Mouse (Mus musculus) liver, embryonic 14.5 days (tissue): Measurements from ENCODE around the gene Focad. TPM values are rescaled to one million over a fixed set of nuclear protein-coding genes. Genes with fewer than 3 reads are reported as not detected.
A peak's percentile ranks its signal among the peaks of the same experiment; 100 is the strongest.

Experiments used
- ATAC-seq: fragments of 200-750 bp; cut with Nextera tagmentation; 2 replicates; pipeline ENCODE4 v1.8.0; 2017; ENCODE audit warnings: moderate number of reproducible peaks, mild to moderate bottlenecking, moderate library complexity; ENCODE audit not compliant: insufficient read depth
- DNase-seq, 3 experiments: peaks; one replicate each; pipeline ENCODE4 v3.0.0-alpha.2; 2012 to 2013; ENCODE audit warnings: low read depth in 3 of 3, low spot score in 3 of 3
- H3K27ac ChIP-seq: fragments of 300-500 bp; sonication (generic); 2 replicates; pipeline ENCODE4 v1.5.1; 2014; ENCODE audit warnings: moderate library complexity, mild to moderate bottlenecking, control low read depth, inconsistent platforms
- H3K27me3 ChIP-seq: fragments of 300-500 bp; sonication (generic); 2 replicates; pipeline ENCODE4 v1.6.1; 2014; ENCODE audit warnings: mild to moderate bottlenecking, low read length, moderate library complexity; ENCODE audit not compliant: control insufficient read depth, insufficient read depth
- H3K36me3 ChIP-seq: fragments of 300-500 bp; sonication (generic); replicated peaks from 2 replicates; pipeline ENCODE4 v1.6.1; 2014; ENCODE audit warnings: low read depth; ENCODE audit not compliant: control insufficient read depth, insufficient read depth
- H3K4me1 ChIP-seq, 2 experiments: fragments of 200-500 bp in 1 of 2; fragments of 300-500 bp in 1 of 2; sonication (generic) in 1 of 2; replicated peaks; 2 replicates each; pipeline ENCODE4 v1.6.1; 2012 to 2014; ENCODE audit warnings: antibody characterized with exemption in 1 of 2, inconsistent platforms in 1 of 2, low read length in 1 of 2; ENCODE audit not compliant: control insufficient read depth in 2 of 2, insufficient read depth in 2 of 2
- H3K4me2 ChIP-seq: fragments of 300-500 bp; sonication (generic); 2 replicates; pipeline ENCODE4 v1.6.1; 2014; ENCODE audit warnings: low read depth, mild to moderate bottlenecking, control low read depth, moderate library complexity
- H3K4me3 ChIP-seq, 2 experiments: fragments of 200-500 bp in 1 of 2; fragments of 300-500 bp in 1 of 2; sonication (generic) in 1 of 2; 2 replicates each; pipeline ENCODE4 v1.5.1; 2012 to 2014; ENCODE audit warnings: low read depth in 2 of 2, low read length in 2 of 2, mild to moderate bottlenecking in 2 of 2, control low read depth in 1 of 2, inconsistent platforms in 1 of 2, moderate library complexity in 1 of 2; ENCODE audit not compliant: insufficient read depth in 1 of 2
- H3K9ac ChIP-seq: fragments of 300-500 bp; sonication (generic); replicated peaks from 2 replicates; pipeline ENCODE4 v1.6.1; 2014; ENCODE audit warnings: mild to moderate bottlenecking, control low read depth, moderate library complexity
- H3K9me3 ChIP-seq: fragments of 300-500 bp; sonication (generic); 2 replicates; pipeline ENCODE4 v1.6.1; 2016; ENCODE audit warnings: low read length, mixed read lengths; ENCODE audit not compliant: control insufficient read depth
- CTCF ChIP-seq: IDR thresholded peaks from 2 replicates; pipeline ENCODE4 v1.5.1; 2016; ENCODE audit warnings: antibody characterized with exemption, low read depth, control low read depth
- EP300 ChIP-seq: IDR thresholded peaks from 2 replicates; pipeline ENCODE4 v1.6.1; 2016; ENCODE audit warnings: antibody characterized with exemption, low read depth
- WGBS: fragments of 180-500 bp; shearing (Covaris S2); extraction: QIAGEN DNeasy Blood & Tissue Kit; methylation state at CpG from one replicate; pipeline ENCODE4 v1.1.7; 2014; ENCODE audit not compliant: insufficient replicate concordance; 5-methylcytosine and 5-hydroxymethylcytosine counted together
- polyA plus RNA-seq, 2 experiments: library from polyadenylated mRNA; depleted of rRNA in 1 of 2; stranded (reverse) in 1 of 2; unstranded in 1 of 2; fragments of >200 nt; fragmentation: Nextera tagmentation in 1 of 2; extraction: Ambion mirVana in 1 of 2; gene quantifications; 2 replicates each; pipeline versions ENCODE4 v1.2.1 to v1.2.3; 2012 to 2014

Focad gene
- polyA plus RNA-seq, 2 experiments = 5.2 to 8.9 TPM

GRCm38 (mm10) chr4:88094768-88095420, 465 bp downstream of the Focad start:
- no peak for TF ChIP-seq CTCF
- TF ChIP-seq EP300 = no peak
- DNase-seq (peak in 1 of 3 experiments; percentile 20), ATAC-seq (peak; percentile 57)
- Histone ChIP-seq H3K36me3 (no peaks in the 10 kb centered on the region), H3K4me2 (peak overlapping the region; percentile 98), H3K9me3 (no peaks in the 10 kb centered on the region), H3K9ac (peak overlapping the region; percentile 92), H3K27ac (peak overlapping the region; percentile 29; the same call in 1 of the 2 replicates), H3K4me3 (peak overlapping the region; percentile 68 to 96), H3K4me1 (peaks cover 2 to 4% of the 10 kb centered on the region in 2 experiments; a peak in 1 of 4 replicates), H3K27me3 (no peaks in the 10 kb centered on the region)
- under 1% methylated on average over 29 of the region's 30 CpGs for WGBS

GRCm38 (mm10) chr4:88095693-88096092, 1.3 kb downstream of the Focad start:
- Histone ChIP-seq H3K4me2 (peak overlapping the region; percentile 98), H3K27me3 (no peaks in the 10 kb centered on the region), H3K27ac (no peak overlapping the region), H3K9me3 (no peaks in the 10 kb centered on the region), H3K4me3 (0 out of 4 replicates have a peak overlapping the region, but pooled peaks of 1 of the 2 experiments have one; percentile 96), H3K36me3 (no peaks in the 10 kb centered on the region), H3K9ac (no peak overlapping the region), H3K4me1 (peaks cover 2 to 4% of the 10 kb centered on the region in 2 experiments; a peak in 1 of 4 replicates)
- TF ChIP-seq EP300 (no peak), CTCF (no peak)
- DNase-seq (peak in 1 of 3 experiments; percentile 23), ATAC-seq (no peak)
- 37% methylated on average over 2 of the region's 2 CpGs for WGBS

- H3K4me3 ChIP-seq = no peak overlapping the region
- 59% methylated on average over 3 of the region's 3 CpGs for WGBS
Measured at GRCm38 (mm10) chr4:88108585-88108984, 14.2 kb downstream of the Focad start.

GRCm38 (mm10) chr4:88117331-88117730, 22.9 kb downstream of the Focad start:
- no peaks in the 10 kb centered on the region for H3K27me3 ChIP-seq
- DNase-seq = peak; percentile 51 to 61 (median 56)
- H3K36me3 ChIP-seq = no peaks in the 10 kb centered on the region
- H3K9me3 ChIP-seq = no peaks in the 10 kb centered on the region
- no peak overlapping the region for H3K27ac ChIP-seq
- H3K4me1 ChIP-seq = peaks cover 16 to 18% of the 10 kb centered on the region in 2 experiments
- H3K9ac ChIP-seq = no peak overlapping the region
- ATAC-seq = peak; percentile 89
- H3K4me3 ChIP-seq = no peak overlapping the region
- TF ChIP-seq EP300 (peak; percentile 97), CTCF (no peak)
- WGBS = 24% methylated on average over 3 of the region's 3 CpGs
- H3K4me2 ChIP-seq = peak overlapping the region; percentile 11; the same call in 1 of the 2 replicates

More at GRCm38 (mm10) chr4:88108585-88108984, 14.2 kb downstream of the Focad start:
- no peak for TF ChIP-seq CTCF
- TF ChIP-seq EP300 = no peak
- H3K4me1 ChIP-seq = no peaks in the 10 kb centered on the region
- H3K9me3 ChIP-seq = no peaks in the 10 kb centered on the region
- ATAC-seq (no peak), DNase-seq (no peak)
- H3K27me3 ChIP-seq = no peaks in the 10 kb centered on the region
- H3K4me2 ChIP-seq = no peak overlapping the region
- no peak overlapping the region for H3K27ac ChIP-seq
- no peaks in the 10 kb centered on the region for H3K36me3 ChIP-seq
- H3K9ac ChIP-seq = no peak overlapping the region

GRCm38 (mm10) chr4:88117942-88118341, 23.5 kb downstream of the Focad start:
- no peak for TF ChIP-seq EP300
- H3K36me3 ChIP-seq = no peaks in the 10 kb centered on the region
- H3K27ac ChIP-seq = no peak overlapping the region
- DNase-seq (peak in 1 of 3 experiments; percentile 14), ATAC-seq (peak; percentile 61; the same call in 1 of the 2 replicates)
- no peak overlapping the region for H3K4me2 ChIP-seq
- H3K4me3 ChIP-seq = no peak overlapping the region
- H3K27me3 ChIP-seq = no peaks in the 10 kb centered on the region
- H3K9me3 ChIP-seq = no peaks in the 10 kb centered on the region
- no peak overlapping the region for H3K9ac ChIP-seq
- H3K4me1 ChIP-seq = peaks cover 16 to 18% of the 10 kb centered on the region in 2 experiments
